Mouse (Mus musculus) G1E (cell line): ENCODE measurements around the gene Thap7. TPM values are rescaled to one million over a fixed set of nuclear protein-coding genes. Genes with fewer than 3 reads are reported as not detected.
"Not testable (repeated sequence)": the region's sequence is repeated elsewhere in the genome, so short reads cannot be mapped to it uniquely, and the experiment has no call there.

Source experiments
- ATAC-seq: 2 replicates; pipeline ENCODE4 v1.8.0; 2016; ENCODE audit warnings: mild to moderate bottlenecking; ENCODE audit not compliant: insufficient number of reproducible peaks, poor library complexity, low FRiP score, severe bottlenecking; ENCODE audit errors: extremely low read depth
- DNase-seq: peaks from one replicate; pipeline ENCODE4 v3.0.0; 2012; ENCODE audit warnings: low spot score
- H3K27me3 ChIP-seq: 2 replicates; pipeline ENCODE4 v1.6.1; 2012; ENCODE audit warnings: mild to moderate bottlenecking, low read length, inconsistent platforms; ENCODE audit not compliant: insufficient read depth
- H3K36me3 ChIP-seq: replicated peaks from 2 replicates; pipeline ENCODE3; 2012; ENCODE audit warnings: mild to moderate bottlenecking, inconsistent platforms
- H3K4me1 ChIP-seq: 2 replicates; pipeline ENCODE4 v1.6.1; 2012; ENCODE audit warnings: low read depth, low read length, inconsistent platforms, mixed read lengths; ENCODE audit not compliant: insufficient read depth
- H3K4me3 ChIP-seq: 2 replicates; pipeline ENCODE4 v1.5.1; 2012; ENCODE audit warnings: low read depth, mild to moderate bottlenecking, inconsistent platforms, low read length, moderate library complexity, mixed read lengths
- H3K9me3 ChIP-seq: replicated peaks from 2 replicates; pipeline ENCODE4 v1.6.1; 2012; ENCODE audit warnings: inconsistent platforms
- CTCF ChIP-seq: IDR thresholded peaks from 2 replicates; pipeline ENCODE4 v1.5.1; 2012; ENCODE audit warnings: low read depth, low read length, inconsistent platforms, mixed read lengths
- GATA1 ChIP-seq: IDR thresholded peaks from 2 replicates; pipeline ENCODE4 v1.6.1; 2012; ENCODE audit warnings: borderline replicate concordance, low read length, inconsistent platforms, mixed read lengths
- GATA2 ChIP-seq: IDR thresholded peaks from 2 replicates; pipeline ENCODE4 v1.6.1; 2012; ENCODE audit warnings: low read depth, low read length, inconsistent platforms, borderline replicate concordance
- POLR2AphosphoS5 ChIP-seq: IDR thresholded peaks from 2 replicates; pipeline ENCODE4 v1.6.1; 2012; ENCODE audit warnings: low read depth, low read length, inconsistent platforms; ENCODE audit not compliant: insufficient replicate concordance
- TAL1 ChIP-seq: conservative IDR thresholded peaks from 2 replicates; pipeline ENCODE4 v1.6.1; 2012; ENCODE audit warnings: low read depth, low read length, inconsistent platforms, mixed read lengths
- polyA plus RNA-seq: library from polyadenylated mRNA; stranded (reverse); fragments of >175 nt; gene quantifications from 2 replicates; pipeline ENCODE4 v1.2.3, GENCODE M21; 2012
- total RNA-seq, 2 experiments: library from RNA; stranded (forward) in 1 of 2; stranded (reverse) in 1 of 2; fragments of 200-1000 nt in 1 of 2; fragments of >200 nt in 1 of 2; fragmentation: Nextera tagmentation in 1 of 2; gene quantifications; 2 replicates each; pipeline ENCODE4 v1.2.3; 2014 to 2017

Thap7 gene
- total and polyA plus RNA-seq, 3 experiments, result 22.5 to 148 (median 38.1) TPM

- peaks cover 29% of the 10 kb centered on the region for H3K4me1 ChIP-seq
- no peaks in the 10 kb centered on the region for H3K9me3 ChIP-seq
- no peak for ATAC-seq
- no peak for TF ChIP-seq TAL1
- no peak for TF ChIP-seq POLR2AphosphoS5
- TF ChIP-seq GATA2, result no peak
- no peak for TF ChIP-seq CTCF
- TF ChIP-seq GATA1, result no peak
- peaks cover 29% of the 10 kb centered on the region for H3K27me3 ChIP-seq
- no peak for DNase-seq
- H3K4me3 ChIP-seq, result peak overlapping the region; percentile 76
- peaks cover 40% of the 10 kb centered on the region for H3K36me3 ChIP-seq
Observed at GRCm38 (mm10) chr16:17509240-17509597, 21.7 kb downstream of the Thap7 start.

GRCm38 (mm10) chr16:17508546-17509239 lies 22.2 kb downstream of the Thap7 start, which contains the start of gene Lztr1:
Gene Lztr1, plus strand, starts transcription at chr16:17508688.
- H3K9me3 ChIP-seq, result no peaks in the 10 kb centered on the region
- ATAC-seq, result peak; percentile 86
- TF ChIP-seq TAL1, result no peak
- no peak for TF ChIP-seq GATA1
- TF ChIP-seq GATA2, result no peak
- no peak for TF ChIP-seq CTCF
- TF ChIP-seq POLR2AphosphoS5, result no peak
- DNase-seq, result peak; percentile 90
- H3K36me3 ChIP-seq, result peaks cover 36% of the 10 kb centered on the region
- H3K4me3 ChIP-seq, result peak within 1 kb of the TSS; percentile 76
- H3K4me1 ChIP-seq, result peaks cover 29% of the 10 kb centered on the region
- peaks cover 31% of the 10 kb centered on the region for H3K27me3 ChIP-seq

- H3K9me3 ChIP-seq, DNase-seq, ATAC-seq: not testable (repeated sequence)
- Histone ChIP-seq H3K36me3 (peaks cover 30% of the 10 kb centered on the region), H3K27me3 (peaks cover 38% of the 10 kb centered on the region), H3K4me3 (peak overlapping the region; percentile 76), H3K4me1 (peaks cover 29% of the 10 kb centered on the region)
Observed at GRCm38 (mm10) chr16:17508031-17508430, 22.9 kb downstream of the Thap7 start.

- peaks cover 47% of the 10 kb centered on the region for H3K27me3 ChIP-seq
- peaks cover 20% of the 10 kb centered on the region for H3K36me3 ChIP-seq
- ATAC-seq, result no peak
- H3K4me1 ChIP-seq, result peaks cover 35% of the 10 kb centered on the region
- H3K4me3 ChIP-seq, result no peak overlapping the region
- TF ChIP-seq TAL1 (no peak), GATA1 (no peak), GATA2 (no peak), CTCF (no peak)
- H3K9me3 ChIP-seq, result no peaks in the 10 kb centered on the region
- DNase-seq, result no peak
Observed at GRCm38 (mm10) chr16:17507018-17507552, 23.9 kb downstream of the Thap7 start.

GRCm38 (mm10) chr16:17502681-17503080 lies 28.3 kb downstream of the Thap7 start:
- DNase-seq, result no peak
- Histone ChIP-seq H3K27me3 (peaks cover 81% of the 10 kb centered on the region), H3K4me1 (peaks cover 8% of the 10 kb centered on the region), H3K9me3 (no peaks in the 10 kb centered on the region), H3K36me3 (no peaks in the 10 kb centered on the region), H3K4me3 (no peak overlapping the region)
- ATAC-seq, result no peak
- TF ChIP-seq POLR2AphosphoS5 (no peak), CTCF (no peak), GATA2 (no peak), TAL1 (no peak), GATA1 (no peak)

- Histone ChIP-seq H3K27me3 (peaks cover 75% of the 10 kb centered on the region), H3K4me1 (peaks cover 8% of the 10 kb centered on the region)
Observed at GRCm38 (mm10) chr16:17499249-17499883, 31.6 kb downstream of the Thap7 start.

More at GRCm38 (mm10) chr16:17499249-17499883, 31.6 kb downstream of the Thap7 start:
- H3K4me3 ChIP-seq, result no peak overlapping the region
- H3K36me3 ChIP-seq, result no peaks in the 10 kb centered on the region
- DNase-seq, result no peak
- no peaks in the 10 kb centered on the region for H3K9me3 ChIP-seq
- TF ChIP-seq GATA2 (no peak), TAL1 (no peak), GATA1 (no peak), CTCF (no peak), POLR2AphosphoS5 (no peak)
- ATAC-seq, result no peak
